Mouse (Mus musculus) cortical plate, adult 2 months (tissue): ENCODE data around the gene Gys2.

Experiments
- CTCF ChIP-seq: fragments of 200-500 bp; IDR thresholded peaks from 2 replicates; pipeline ENCODE4 v1.5.1; 2011; ENCODE audit warnings: mild to moderate bottlenecking, control low read depth, low read length; ENCODE audit not compliant: insufficient read depth; ENCODE audit errors: extremely low read depth
- POLR2A ChIP-seq: fragments of 200-500 bp; IDR thresholded peaks from 2 replicates; pipeline ENCODE4 v1.6.1; 2011; ENCODE audit warnings: mild to moderate bottlenecking, low read length, control low read depth; ENCODE audit not compliant: insufficient read depth; ENCODE audit errors: extremely low read depth

GRCm38 (mm10) chr6:142507033-142507784 lies 34.3 kb upstream of the Gys2 start:
- TF ChIP-seq CTCF (no peak), POLR2A (no peak)
